Mouse (Mus musculus) intestine, postnatal 0 days (tissue): Measurements from ENCODE around the gene 5330417H12Rik. TPM values are rescaled to one million over a fixed set of nuclear protein-coding genes. Genes with fewer than 3 reads are reported as not detected.
A peak's percentile ranks its signal among the peaks of the same experiment; 100 is the strongest.

Source experiments
- ATAC-seq: fragments of 200-750 bp; cut with Nextera tagmentation; 2 replicates; pipeline ENCODE4 v1.8.0; 2017; ENCODE audit warnings: mild to moderate bottlenecking, moderate TSS enrichment, moderate library complexity
- H3K27ac ChIP-seq: fragments of 300-500 bp; sonication (generic); 2 replicates; pipeline ENCODE4 v1.5.1; 2014; ENCODE audit warnings: mild to moderate bottlenecking, low read depth, low read length, moderate library complexity
- H3K27me3 ChIP-seq: fragments of 300-500 bp; sonication (generic); replicated peaks from 2 replicates; pipeline ENCODE4 v1.6.1; 2014; ENCODE audit warnings: low read length, mixed read lengths; ENCODE audit not compliant: control insufficient read depth, insufficient read depth
- H3K36me3 ChIP-seq: fragments of 300-500 bp; sonication (generic); 2 replicates; pipeline ENCODE4 v1.6.1; 2014; ENCODE audit warnings: mild to moderate bottlenecking, moderate library complexity; ENCODE audit not compliant: control insufficient read depth, insufficient read depth
- H3K4me1 ChIP-seq: fragments of 300-500 bp; sonication (generic); replicated peaks from 2 replicates; pipeline ENCODE4 v1.6.1; 2014; ENCODE audit warnings: antibody characterized with exemption, low read length, mixed read lengths; ENCODE audit not compliant: control insufficient read depth, insufficient read depth
- H3K4me2 ChIP-seq: fragments of 300-500 bp; sonication (generic); replicated peaks from 2 replicates; pipeline ENCODE4 v1.6.1; 2014; ENCODE audit warnings: low read depth, mild to moderate bottlenecking, moderate library complexity
- H3K4me3 ChIP-seq: fragments of 300-500 bp; sonication (generic); 2 replicates; pipeline ENCODE4 v1.5.1; 2014; ENCODE audit warnings: low read depth, low read length
- H3K9ac ChIP-seq: fragments of 300-500 bp; sonication (generic); 2 replicates; pipeline ENCODE4 v1.6.1; 2014; ENCODE audit warnings: mild to moderate bottlenecking, low read depth, low read length
- H3K9me3 ChIP-seq: fragments of 300-500 bp; sonication (generic); 2 replicates; pipeline ENCODE4 v1.6.1; 2016; ENCODE audit warnings: mixed run types; ENCODE audit not compliant: control insufficient read depth
- CTCF ChIP-seq: sonication (generic); IDR thresholded peaks from 2 replicates; pipeline ENCODE4 v1.5.1; 2016; ENCODE audit warnings: low read depth, mild to moderate bottlenecking, control low read depth, antibody characterized with exemption, moderate library complexity
- WGBS: fragments of 180-500 bp; shearing (Covaris S2); extraction: QIAGEN DNeasy Blood & Tissue Kit; methylation state at CpG from one replicate; pipeline ENCODE4 v1.1.7; 2014; 5-methylcytosine and 5-hydroxymethylcytosine counted together
- polyA plus RNA-seq: library from polyadenylated mRNA; unstranded; fragments of >200 nt; fragmentation: Nextera tagmentation; extraction: Ambion mirVana; gene quantifications from 2 replicates; pipeline ENCODE4 v1.2.1, GENCODE M21; 2015

5330417H12Rik gene
- polyA plus RNA-seq, 1 experiment from 2014 or later: not detected

DNA sequence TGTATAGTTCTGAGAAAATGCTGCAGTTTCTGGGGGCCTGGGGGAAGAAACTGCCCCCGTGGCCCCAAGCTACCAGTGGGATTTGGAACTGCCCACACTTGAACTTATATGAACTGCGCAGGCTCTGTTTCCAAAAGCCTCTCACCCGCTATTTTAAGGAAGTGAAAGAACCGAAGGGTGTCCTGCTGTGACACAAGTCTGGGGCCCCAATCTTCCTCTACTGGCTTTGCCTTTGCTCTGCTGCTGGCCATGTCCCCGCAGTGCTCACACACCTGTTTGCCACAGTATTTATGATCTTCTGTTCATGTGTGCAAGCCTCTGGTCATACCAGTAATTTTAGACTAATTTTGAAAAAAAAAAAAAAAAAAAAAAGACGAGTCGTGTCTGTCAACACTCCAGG lies 31.1 kb downstream of the 5330417H12Rik start:
- Histone ChIP-seq H3K4me1 (0 out of 2 replicates have a peak, but pooled peaks cover 3% of the 10 kb centered on the region), H3K4me3 (no peak overlapping the region), H3K4me2 (peak overlapping the region; percentile 94), H3K27ac (peak overlapping the region; percentile 82; the same call in 1 of the 2 replicates), H3K9me3 (no peaks in the 10 kb centered on the region), H3K36me3 (no peaks in the 10 kb centered on the region), H3K9ac (no peak overlapping the region), H3K27me3 (no peaks in the 10 kb centered on the region)
- ATAC-seq: no peak
- no peak for TF ChIP-seq CTCF
- 40% methylated on average over 7 of the region's 7 CpGs for WGBS

- 53% methylated on average over 2 of the region's 2 CpGs for WGBS
- H3K4me3 ChIP-seq: no peak overlapping the region
- ATAC-seq: no peak
- H3K9ac ChIP-seq: no peak overlapping the region
- TF ChIP-seq CTCF: no peak
- H3K27ac ChIP-seq: no peak overlapping the region
- H3K4me1 ChIP-seq: 0 out of 2 replicates have a peak, but pooled peaks cover 3% of the 10 kb centered on the region
- H3K36me3 ChIP-seq: no peaks in the 10 kb centered on the region
- H3K27me3 ChIP-seq: no peaks in the 10 kb centered on the region
- H3K9me3 ChIP-seq: no peaks in the 10 kb centered on the region
- no peak overlapping the region for H3K4me2 ChIP-seq
Observed at GRCm38 (mm10) chr7:107592641-107593040, 32.3 kb downstream of the 5330417H12Rik start.

DNA sequence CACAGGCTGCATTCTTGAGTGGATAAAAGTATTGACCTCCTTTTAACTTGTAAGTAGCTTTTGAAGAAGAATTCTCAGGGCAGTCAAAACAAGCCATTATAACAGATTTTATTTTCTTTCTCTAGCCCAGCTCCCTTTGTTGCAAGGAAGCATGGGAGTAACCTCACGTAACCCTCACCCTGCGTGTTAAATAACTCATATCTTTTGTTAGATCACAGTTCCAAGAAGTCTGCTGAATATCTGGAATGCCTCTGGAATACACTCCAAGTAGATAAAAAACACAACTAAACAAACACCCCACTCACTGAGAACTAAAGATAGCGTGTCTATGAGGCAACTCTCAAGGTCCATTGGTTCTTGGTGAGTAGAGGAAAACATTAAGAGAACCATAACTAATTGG lies 50.7 kb downstream of the 5330417H12Rik start:
- no peaks in the 10 kb centered on the region for H3K36me3 ChIP-seq
- H3K27me3 ChIP-seq: no peaks in the 10 kb centered on the region
- no peaks in the 10 kb centered on the region for H3K9me3 ChIP-seq
- TF ChIP-seq CTCF: no peak
- ATAC-seq: no peak
- no peaks in the 10 kb centered on the region for H3K4me1 ChIP-seq
- H3K9ac ChIP-seq: no peak overlapping the region
- H3K4me2 ChIP-seq: no peak overlapping the region
- no peak overlapping the region for H3K4me3 ChIP-seq
- WGBS: 53% methylated on average over 3 of the region's 3 CpGs
- no peak overlapping the region for H3K27ac ChIP-seq

Other genes starting within 250 kb of the 5330417H12Rik start
- gene Olfml1, start 57.7 kb downstream of the 5330417H12Rik start, polyA plus RNA-seq: 7.3 and 7.4 TPM in 2 replicates
- gene Ppfibp2, start 30.0 kb downstream of the 5330417H12Rik start, polyA plus RNA-seq: 9.8 and 10.7 TPM in 2 replicates
- gene Cyb5r2, start 132.9 kb upstream of the 5330417H12Rik start, polyA plus RNA-seq: 0.13 TPM in 1 of 2 replicates, not detected in the other
- gene Ovch2, start 176.0 kb upstream of the 5330417H12Rik start, polyA plus RNA-seq: not detected in 2 replicates
- gene Olfr467, start 187.1 kb upstream of the 5330417H12Rik start, polyA plus RNA-seq: not detected in 2 replicates
- not detected in 2 replicates for gene Olfr469, start 200.4 kb upstream of the 5330417H12Rik start, polyA plus RNA-seq
- gene Olfr470, start 222.3 kb upstream of the 5330417H12Rik start, polyA plus RNA-seq: not detected in 2 replicates